Mouse (Mus musculus) embryonic facial prominence, embryonic 14.5 days (tissue): ENCODE results near the gene Ddx42. TPM values are rescaled to one million over a fixed set of nuclear protein-coding genes. Genes with fewer than 3 reads are reported as not detected.
A peak's percentile ranks its signal among the peaks of the same experiment; 100 is the strongest.

Experiments used
- ATAC-seq: fragments of 200-750 bp; cut with Nextera tagmentation; 2 replicates; pipeline ENCODE4 v1.8.0; 2017; ENCODE audit warnings: low read depth, moderate number of reproducible peaks, moderate TSS enrichment
- DNase-seq: peaks from one replicate; pipeline ENCODE4 v3.0.0-alpha.2; 2015; ENCODE audit warnings: low spot score
- H3K27ac ChIP-seq: fragments of 300-500 bp; sonication (generic); replicated peaks from 2 replicates; pipeline ENCODE4 v1.5.1; 2014; ENCODE audit warnings: low read depth, mild to moderate bottlenecking, low read length, moderate library complexity
- H3K27me3 ChIP-seq: fragments of 300-500 bp; sonication (generic); replicated peaks from 2 replicates; pipeline ENCODE4 v1.6.1; 2014; ENCODE audit warnings: low read length; ENCODE audit not compliant: control insufficient read depth, insufficient read depth
- H3K36me3 ChIP-seq: fragments of 300-500 bp; sonication (generic); 2 replicates; pipeline ENCODE4 v1.6.1; 2014; ENCODE audit warnings: low read length, mixed read lengths; ENCODE audit not compliant: control insufficient read depth, insufficient read depth
- H3K4me1 ChIP-seq: fragments of 300-500 bp; sonication (generic); 2 replicates; pipeline ENCODE4 v1.6.1; 2014; ENCODE audit warnings: antibody characterized with exemption, low read length; ENCODE audit not compliant: control insufficient read depth, insufficient read depth
- H3K4me2 ChIP-seq: fragments of 300-500 bp; sonication (generic); 2 replicates; pipeline ENCODE4 v1.6.1; 2014; ENCODE audit warnings: low read depth, mild to moderate bottlenecking, low read length, moderate library complexity, mixed read lengths
- H3K4me3 ChIP-seq: fragments of 300-500 bp; sonication (generic); 2 replicates; pipeline ENCODE4 v1.5.1; 2014; ENCODE audit warnings: low read depth, mild to moderate bottlenecking, low read length
- H3K9ac ChIP-seq: fragments of 300-500 bp; sonication (generic); 2 replicates; pipeline ENCODE4 v1.6.1; 2014; ENCODE audit warnings: low read depth, mild to moderate bottlenecking, low read length, moderate library complexity, mixed read lengths
- H3K9me3 ChIP-seq: fragments of 300-500 bp; sonication (generic); 2 replicates; pipeline ENCODE4 v1.6.1; 2016; ENCODE audit warnings: low read length; ENCODE audit not compliant: control insufficient read depth
- WGBS: fragments of 180-500 bp; shearing (Covaris S2); extraction: QIAGEN DNeasy Blood & Tissue Kit; methylation state at CpG from one replicate; pipeline ENCODE4 v1.1.7; 2014; 5-methylcytosine and 5-hydroxymethylcytosine counted together
- polyA plus RNA-seq: library from polyadenylated mRNA; unstranded; fragments of >200 nt; fragmentation: Nextera tagmentation; extraction: Ambion mirVana; gene quantifications from 2 replicates; pipeline ENCODE4 v1.2.1, GENCODE M21; 2014

Gene Ddx42
- polyA plus RNA-seq, 1 experiment from 2014 or later, result 62.7 TPM

GRCm38 (mm10) chr11:106179711-106180448 is 36.8 kb upstream of the Ddx42 start:
- H3K4me1 ChIP-seq, result no peaks in the 10 kb centered on the region; the same call in 1 of the 2 replicates
- H3K36me3 ChIP-seq, result peaks cover 26% of the 10 kb centered on the region
- H3K27ac ChIP-seq, result peak overlapping the region; percentile 55; the same call in 1 of the 2 replicates
- H3K9me3 ChIP-seq, result no peaks in the 10 kb centered on the region
- ATAC-seq (0 out of 2 replicates have a peak, but pooled peaks have one; percentile 33), DNase-seq (peak; percentile 33)
- WGBS, result 55% methylated on average over 7 of the region's 7 CpGs
- no peaks in the 10 kb centered on the region for H3K27me3 ChIP-seq
- H3K4me3 ChIP-seq, result no peak overlapping the region
- no peak overlapping the region for H3K4me2 ChIP-seq
- no peak overlapping the region for H3K9ac ChIP-seq

GRCm38 (mm10) chr11:106180449-106180801 is 36.3 kb upstream of the Ddx42 start:
- H3K9ac ChIP-seq, result no peak overlapping the region

GRCm38 (mm10) chr11:106187326-106187725 is 29.4 kb upstream of the Ddx42 start:
- H3K9me3 ChIP-seq, result no peaks in the 10 kb centered on the region

More at GRCm38 (mm10) chr11:106180449-106180801, 36.3 kb upstream of the Ddx42 start:
- Histone ChIP-seq H3K9me3 (no peaks in the 10 kb centered on the region), H3K27me3 (no peaks in the 10 kb centered on the region), H3K4me2 (no peak overlapping the region), H3K4me1 (no peaks in the 10 kb centered on the region; the same call in 1 of the 2 replicates), H3K4me3 (no peak overlapping the region), H3K27ac (peak overlapping the region; percentile 55; the same call in 1 of the 2 replicates), H3K36me3 (peaks cover 26% of the 10 kb centered on the region)
- WGBS, result 93% methylated on average over 2 of the region's 2 CpGs
- no peak for ATAC-seq
- DNase-seq, result no peak

GRCm38 (mm10) chr11:106191716-106192115 is 25.0 kb upstream of the Ddx42 start:
- H3K27ac ChIP-seq, result no peak overlapping the region
- peaks cover 6% of the 10 kb centered on the region; the same call in 1 of the 2 replicates for H3K36me3 ChIP-seq
- no peak overlapping the region for H3K4me2 ChIP-seq
- ATAC-seq (no peak), DNase-seq (no peak)
- H3K4me1 ChIP-seq, result peaks cover 5% of the 10 kb centered on the region
- H3K4me3 ChIP-seq, result no peak overlapping the region
- H3K9me3 ChIP-seq, result no peaks in the 10 kb centered on the region
- H3K9ac ChIP-seq, result no peak overlapping the region
- 90% methylated on average over 3 of the region's 3 CpGs for WGBS
- H3K27me3 ChIP-seq, result no peaks in the 10 kb centered on the region

More at GRCm38 (mm10) chr11:106187326-106187725, 29.4 kb upstream of the Ddx42 start:
- DNase-seq, result no peak
- Histone ChIP-seq H3K36me3 (peaks cover 25% of the 10 kb centered on the region), H3K27me3 (no peaks in the 10 kb centered on the region), H3K4me2 (no peak overlapping the region), H3K4me3 (no peak overlapping the region), H3K4me1 (peaks cover 1% of the 10 kb centered on the region), H3K9ac (no peak overlapping the region), H3K27ac (no peak overlapping the region)
- WGBS, result 90% methylated on average over 4 of the region's 4 CpGs
- ATAC-seq, result no peak

- 83% methylated on average over 5 of the region's 5 CpGs for WGBS
- H3K4me1 ChIP-seq, result peaks cover 5% of the 10 kb centered on the region
- peak overlapping the region; percentile 78 for H3K4me3 ChIP-seq
- no peak for ATAC-seq
- H3K27me3 ChIP-seq, result no peaks in the 10 kb centered on the region
- H3K9ac ChIP-seq, result peak overlapping the region; percentile 82; the same call in 1 of the 2 replicates
- no peak for DNase-seq
- peaks cover 9% of the 10 kb centered on the region for H3K36me3 ChIP-seq
- H3K4me2 ChIP-seq, result peak overlapping the region; percentile 74
- H3K9me3 ChIP-seq, result no peaks in the 10 kb centered on the region
- no peak overlapping the region; the same call in 1 of the 2 replicates for H3K27ac ChIP-seq
Measured at GRCm38 (mm10) chr11:106192241-106192640, 24.5 kb upstream of the Ddx42 start.

GRCm38 (mm10) chr11:106192657-106193370 is 23.9 kb upstream of the Ddx42 start:
- no peaks in the 10 kb centered on the region for H3K27me3 ChIP-seq
- H3K4me1 ChIP-seq, result peaks cover 5% of the 10 kb centered on the region
- H3K36me3 ChIP-seq, result peaks cover 14% of the 10 kb centered on the region
- peak; percentile 64 for ATAC-seq
- 6% methylated on average over 19 of the region's 19 CpGs for WGBS
- H3K4me2 ChIP-seq, result peak overlapping the region; percentile 74
- no peaks in the 10 kb centered on the region for H3K9me3 ChIP-seq
- H3K9ac ChIP-seq, result peak overlapping the region; percentile 82
- H3K4me3 ChIP-seq, result peak overlapping the region; percentile 78
- DNase-seq, result no peak
- H3K27ac ChIP-seq, result peak overlapping the region; percentile 86

GRCm38 (mm10) chr11:106193371-106194154 is 23.2 kb upstream of the Ddx42 start:
- Histone ChIP-seq H3K36me3 (peaks cover 22% of the 10 kb centered on the region), H3K27ac (peak overlapping the region; percentile 86), H3K27me3 (no peaks in the 10 kb centered on the region), H3K4me3 (peak overlapping the region; percentile 78), H3K4me2 (peak overlapping the region; percentile 74), H3K9me3 (no peaks in the 10 kb centered on the region), H3K4me1 (peaks cover 5% of the 10 kb centered on the region), H3K9ac (peak overlapping the region; percentile 82)
- DNase-seq (peak; percentile 99), ATAC-seq (peak; percentile 96)
- WGBS, result 0% methylated on average over 23 of the region's 44 CpGs

GRCm38 (mm10) chr11:106194155-106194541 is 22.6 kb upstream of the Ddx42 start:
- H3K36me3 ChIP-seq, result peaks cover 28% of the 10 kb centered on the region
- peaks cover 5% of the 10 kb centered on the region for H3K4me1 ChIP-seq
- DNase-seq, result no peak
- H3K27me3 ChIP-seq, result no peaks in the 10 kb centered on the region
- H3K9me3 ChIP-seq, result no peaks in the 10 kb centered on the region
- peak overlapping the region; percentile 74 for H3K4me2 ChIP-seq
- peak overlapping the region; percentile 78 for H3K4me3 ChIP-seq
- ATAC-seq, result no peak
- peak overlapping the region; percentile 82 for H3K9ac ChIP-seq
- peak overlapping the region; percentile 82 for H3K27ac ChIP-seq
- WGBS, result 28% methylated on average over 3 of the region's 3 CpGs
